Mouse (Mus musculus) hindbrain, postnatal 0 days (tissue): ENCODE results near the gene Gm45140. TPM values are rescaled to one million over a fixed set of nuclear protein-coding genes. Genes with fewer than 3 reads are reported as not detected.

Experiments
- ATAC-seq: fragments of 200-750 bp; cut with Nextera tagmentation; 2 replicates; pipeline ENCODE4 v1.8.0; 2017; ENCODE audit warnings: mild to moderate bottlenecking, moderate TSS enrichment, moderate library complexity
- DNase-seq: peaks from one replicate; pipeline ENCODE4 v3.0.0-alpha.2; 2015; ENCODE audit warnings: low spot score
- H3K27ac ChIP-seq: fragments of 300-500 bp; sonication (generic); 2 replicates; pipeline ENCODE4 v1.5.1; 2014; ENCODE audit warnings: mild to moderate bottlenecking
- H3K27me3 ChIP-seq: fragments of 300-500 bp; sonication (generic); 2 replicates; pipeline ENCODE4 v1.6.1; 2014; ENCODE audit warnings: low read length, mixed read lengths; ENCODE audit not compliant: insufficient read depth
- H3K36me3 ChIP-seq: fragments of 300-500 bp; sonication (generic); 2 replicates; pipeline ENCODE4 v1.6.1; 2014; ENCODE audit warnings: low read length, mixed read lengths; ENCODE audit not compliant: insufficient read depth
- H3K4me1 ChIP-seq: fragments of 300-500 bp; sonication (generic); 2 replicates; pipeline ENCODE4 v1.6.1; 2014; ENCODE audit warnings: antibody characterized with exemption, low read length, mixed read lengths; ENCODE audit not compliant: insufficient read depth
- H3K4me2 ChIP-seq: fragments of 300-500 bp; sonication (generic); 2 replicates; pipeline ENCODE4 v1.6.1; 2014; ENCODE audit warnings: low read depth, mild to moderate bottlenecking, low read length, moderate library complexity, mixed read lengths
- H3K4me3 ChIP-seq: fragments of 300-500 bp; sonication (generic); 2 replicates; pipeline ENCODE4 v1.5.1; 2014; ENCODE audit warnings: low read length
- H3K9ac ChIP-seq: fragments of 300-500 bp; sonication (generic); replicated peaks from 2 replicates; pipeline ENCODE4 v1.6.1; 2014; ENCODE audit warnings: mild to moderate bottlenecking, low read length, moderate library complexity, mixed read lengths
- H3K9me3 ChIP-seq: fragments of 300-500 bp; sonication (generic); 2 replicates; pipeline ENCODE4 v1.6.1; 2016; ENCODE audit warnings: low read length, mixed read lengths
- CTCF ChIP-seq: IDR thresholded peaks from 2 replicates; pipeline ENCODE4 v1.5.1; 2016; ENCODE audit warnings: antibody characterized with exemption, control low read depth, low read depth
- WGBS: fragments of 180-500 bp; shearing (Covaris S2); extraction: QIAGEN DNeasy Blood & Tissue Kit; methylation state at CpG from one replicate; pipeline ENCODE4 v1.1.7; 2014; 5-methylcytosine and 5-hydroxymethylcytosine counted together
- polyA plus RNA-seq: library from polyadenylated mRNA; unstranded; fragments of >200 nt; fragmentation: Nextera tagmentation; extraction: Ambion mirVana; gene quantifications from 2 replicates; pipeline ENCODE4 v1.2.1, GENCODE M21; 2015
- total RNA-seq: library from RNA; depleted of rRNA; stranded (reverse); fragments of >200 nt; gene quantifications from 2 replicates; pipeline ENCODE4 v1.2.3, GENCODE M21; 2014

Gm45140 gene
- total and polyA plus RNA-seq, 2 experiments from 2014 or later, result 2.0 TPM; not detected in 1

- DNase-seq (no peak), ATAC-seq (no peak)
- H3K36me3 ChIP-seq, result no peaks in the 10 kb centered on the region
- 85% methylated on average over 1 of the region's 1 CpGs for WGBS
- H3K27ac ChIP-seq, result no peak overlapping the region
- no peaks in the 10 kb centered on the region for H3K4me1 ChIP-seq
- no peak for TF ChIP-seq CTCF
- H3K4me3 ChIP-seq, result no peak overlapping the region
- H3K27me3 ChIP-seq, result no peaks in the 10 kb centered on the region
- no peaks in the 10 kb centered on the region for H3K9me3 ChIP-seq
- no peak overlapping the region for H3K9ac ChIP-seq
- H3K4me2 ChIP-seq, result no peak overlapping the region
Observed at GRCm38 (mm10) chr6:87875083-87875482, 39.5 kb upstream of the Gm45140 start.

- Histone ChIP-seq H3K36me3 (no peaks in the 10 kb centered on the region), H3K4me3 (no peak overlapping the region), H3K4me2 (no peak overlapping the region), H3K9me3 (no peaks in the 10 kb centered on the region), H3K4me1 (no peaks in the 10 kb centered on the region), H3K9ac (no peak overlapping the region), H3K27ac (no peak overlapping the region), H3K27me3 (no peaks in the 10 kb centered on the region)
- ATAC-seq, result no peak
- WGBS, result 89% methylated on average over 2 of the region's 2 CpGs
- 0 out of 2 replicates have a peak, but pooled peaks have one; percentile 4 for TF ChIP-seq CTCF
- DNase-seq, result no peak
Observed at GRCm38 (mm10) chr6:87873963-87874362, 38.4 kb upstream of the Gm45140 start.

GRCm38 (mm10) chr6:87873104-87873503 is 37.5 kb upstream of the Gm45140 start:
- DNase-seq (no peak), ATAC-seq (no peak)
- no peaks in the 10 kb centered on the region for H3K36me3 ChIP-seq
- H3K4me2 ChIP-seq, result no peak overlapping the region
- no peaks in the 10 kb centered on the region for H3K4me1 ChIP-seq
- 26% methylated on average over 1 of the region's 1 CpGs for WGBS
- no peaks in the 10 kb centered on the region for H3K9me3 ChIP-seq
- H3K4me3 ChIP-seq, result no peak overlapping the region
- no peaks in the 10 kb centered on the region for H3K27me3 ChIP-seq
- H3K9ac ChIP-seq, result no peak overlapping the region
- no peak overlapping the region for H3K27ac ChIP-seq
- TF ChIP-seq CTCF, result no peak

GRCm38 (mm10) chr6:87871240-87871639 is 35.6 kb upstream of the Gm45140 start:
- Histone ChIP-seq H3K4me2 (no peak overlapping the region), H3K27ac (no peak overlapping the region), H3K36me3 (no peaks in the 10 kb centered on the region), H3K27me3 (no peaks in the 10 kb centered on the region), H3K4me1 (no peaks in the 10 kb centered on the region), H3K4me3 (no peak overlapping the region), H3K9me3 (no peaks in the 10 kb centered on the region), H3K9ac (no peak overlapping the region)
- no peak for TF ChIP-seq CTCF
- 88% methylated on average over 7 of the region's 7 CpGs for WGBS
- no peak for ATAC-seq
- DNase-seq, result no peak

GRCm38 (mm10) chr6:87870440-87870839 is 34.8 kb upstream of the Gm45140 start:
- WGBS, result 72% methylated on average over 1 of the region's 1 CpGs
- Histone ChIP-seq H3K36me3 (no peaks in the 10 kb centered on the region), H3K4me2 (no peak overlapping the region), H3K4me1 (no peaks in the 10 kb centered on the region), H3K9ac (no peak overlapping the region), H3K27me3 (no peaks in the 10 kb centered on the region), H3K9me3 (no peaks in the 10 kb centered on the region), H3K27ac (no peak overlapping the region), H3K4me3 (no peak overlapping the region)
- DNase-seq (no peak), ATAC-seq (no peak)
- no peak for TF ChIP-seq CTCF

GRCm38 (mm10) chr6:87868871-87869506 is 33.4 kb upstream of the Gm45140 start:
- TF ChIP-seq CTCF, result no peak
- Histone ChIP-seq H3K9me3 (no peaks in the 10 kb centered on the region), H3K4me2 (no peak overlapping the region), H3K4me3 (no peak overlapping the region), H3K27me3 (no peaks in the 10 kb centered on the region), H3K27ac (no peak overlapping the region), H3K36me3 (no peaks in the 10 kb centered on the region), H3K4me1 (no peaks in the 10 kb centered on the region), H3K9ac (no peak overlapping the region)
- ATAC-seq (no peak), DNase-seq (no peak)
- 73% methylated on average over 9 of the region's 9 CpGs for WGBS

- Histone ChIP-seq H3K4me2 (no peak overlapping the region), H3K4me3 (no peak overlapping the region), H3K36me3 (no peaks in the 10 kb centered on the region), H3K4me1 (no peaks in the 10 kb centered on the region), H3K27me3 (no peaks in the 10 kb centered on the region), H3K9ac (no peak overlapping the region), H3K27ac (no peak overlapping the region), H3K9me3 (no peaks in the 10 kb centered on the region)
- DNase-seq (no peak), ATAC-seq (no peak)
- 76% methylated on average over 2 of the region's 2 CpGs for WGBS
- TF ChIP-seq CTCF, result no peak
Observed at GRCm38 (mm10) chr6:87867256-87867655, 31.7 kb upstream of the Gm45140 start.
